Mouse (Mus musculus): ENCODE results near the gene Tpm4. TPM values are rescaled to one million over a fixed set of nuclear protein-coding genes. Genes with fewer than 3 reads are reported as not detected.
"Not testable (repeated sequence)": the region's sequence is repeated elsewhere in the genome, so short reads cannot be mapped to it uniquely, and the experiment has no call there.

Tpm4 gene
- polyA plus RNA-seq, 1 experiment from 2014 or later: 177 TPM

DNA sequence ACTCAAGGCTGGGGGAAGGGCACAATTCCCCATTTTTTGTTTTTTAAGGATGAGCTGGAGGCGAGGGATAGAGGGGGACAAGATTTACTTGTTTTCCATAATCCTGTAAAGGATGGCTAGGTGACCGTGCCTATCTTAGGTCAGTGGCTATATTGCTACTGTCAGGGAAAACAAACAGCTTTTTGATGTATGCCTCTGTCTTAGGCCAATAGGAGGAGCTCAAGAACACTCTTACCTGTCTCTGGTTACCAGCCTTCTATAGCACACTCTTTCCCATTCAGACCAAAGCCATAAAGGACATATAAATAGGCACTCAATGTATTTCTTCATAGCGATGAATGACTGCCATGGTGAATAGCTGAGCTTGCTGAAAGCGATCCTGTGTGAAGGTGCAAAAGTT is 16.2 kb upstream of the Tpm4 start:
- Histone ChIP-seq H3K36me3 (replicated peaks; ENCODE audit: control insufficient read depth, insufficient read depth) (no peaks in the 10 kb centered on the region), H3K27me3 (ENCODE audit: control insufficient read depth, insufficient read depth, low read length) (no peaks in the 10 kb centered on the region), H3K4me1 (replicated peaks; ENCODE audit: control insufficient read depth, insufficient read depth, low read length) (no peaks in the 10 kb centered on the region), H3K9ac (no peak overlapping the region), H3K9me3 (ENCODE audit: control insufficient read depth, low read length) (no peaks in the 10 kb centered on the region), H3K4me3 (replicated peaks; ENCODE audit: low read length) (no peak overlapping the region), H3K27ac (no peak overlapping the region), H3K4me2 (replicated peaks) (no peak overlapping the region)
- DNase-seq (ENCODE audit: low spot score) (no peak), ATAC-seq (ENCODE audit: low FRiP score) (no peak)
- 52% methylated on average over 4 of the region's 4 CpGs for WGBS

DNA sequence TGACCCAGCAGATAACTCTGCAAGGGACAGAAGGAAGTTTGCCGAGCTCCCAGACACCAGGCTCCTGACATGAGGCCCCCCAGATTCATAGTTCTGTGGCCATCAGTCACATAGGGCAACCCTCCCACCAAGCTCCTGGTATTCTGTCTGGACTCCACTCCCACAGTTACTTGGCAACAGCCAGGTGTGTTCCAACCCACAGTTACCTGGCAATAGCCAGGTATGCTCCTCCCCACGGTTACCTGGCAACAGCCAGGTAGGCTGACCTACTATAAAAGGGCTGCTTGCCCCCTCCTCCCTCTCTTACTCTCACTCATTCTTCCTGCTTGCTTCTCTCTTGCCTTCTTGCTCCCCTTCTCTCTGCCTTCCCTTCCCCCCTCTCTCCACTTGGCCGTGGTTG is 13.3 kb upstream of the Tpm4 start:
- not testable (repeated sequence) for H3K27ac ChIP-seq; H3K27me3 ChIP-seq (ENCODE audit: control insufficient read depth, insufficient read depth, low read length); H3K4me1 ChIP-seq (replicated peaks; ENCODE audit: control insufficient read depth, insufficient read depth, low read length); H3K9me3 ChIP-seq (ENCODE audit: control insufficient read depth, low read length); H3K4me3 ChIP-seq (replicated peaks; ENCODE audit: low read length); H3K4me2 ChIP-seq (replicated peaks); DNase-seq (ENCODE audit: low spot score); H3K9ac ChIP-seq; ATAC-seq (ENCODE audit: low FRiP score); H3K36me3 ChIP-seq (replicated peaks; ENCODE audit: control insufficient read depth, insufficient read depth)
- WGBS: 69% methylated on average over 3 of the region's 3 CpGs

DNA sequence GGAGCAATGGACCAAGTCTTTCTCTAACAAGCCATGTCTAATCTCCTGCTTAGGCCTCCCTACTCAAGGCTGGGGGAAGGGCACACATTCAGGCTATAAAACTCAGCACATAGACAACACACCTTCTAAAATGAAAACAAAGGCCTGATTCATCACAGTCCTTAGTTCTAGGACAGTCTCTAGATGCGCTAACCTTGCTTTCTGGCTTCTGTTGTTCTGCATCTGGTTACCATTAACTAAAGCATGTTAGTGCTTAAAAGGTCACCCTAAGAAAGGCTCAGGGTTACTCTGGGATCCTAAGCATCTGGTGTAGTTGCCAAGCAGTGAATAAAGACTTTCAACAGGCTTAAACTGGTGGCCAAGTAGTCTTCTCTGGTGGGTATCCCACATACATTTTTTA is 12.8 kb upstream of the Tpm4 start:
- H3K4me1 ChIP-seq (replicated peaks; ENCODE audit: control insufficient read depth, insufficient read depth, low read length): no peaks in the 10 kb centered on the region
- no peaks in the 10 kb centered on the region for H3K27me3 ChIP-seq (ENCODE audit: control insufficient read depth, insufficient read depth, low read length)
- H3K4me2 ChIP-seq (replicated peaks): no peak overlapping the region
- no peak overlapping the region for H3K9ac ChIP-seq
- H3K4me3 ChIP-seq (replicated peaks; ENCODE audit: low read length): no peak overlapping the region
- no peaks in the 10 kb centered on the region for H3K36me3 ChIP-seq (replicated peaks; ENCODE audit: control insufficient read depth, insufficient read depth)
- H3K27ac ChIP-seq: no peak overlapping the region
- DNase-seq (ENCODE audit: low spot score): no peak
- ATAC-seq (ENCODE audit: low FRiP score): no peak
- 77% methylated on average over 1 of the region's 1 CpGs for WGBS
- H3K9me3 ChIP-seq (ENCODE audit: control insufficient read depth, low read length): no peaks in the 10 kb centered on the region

DNA sequence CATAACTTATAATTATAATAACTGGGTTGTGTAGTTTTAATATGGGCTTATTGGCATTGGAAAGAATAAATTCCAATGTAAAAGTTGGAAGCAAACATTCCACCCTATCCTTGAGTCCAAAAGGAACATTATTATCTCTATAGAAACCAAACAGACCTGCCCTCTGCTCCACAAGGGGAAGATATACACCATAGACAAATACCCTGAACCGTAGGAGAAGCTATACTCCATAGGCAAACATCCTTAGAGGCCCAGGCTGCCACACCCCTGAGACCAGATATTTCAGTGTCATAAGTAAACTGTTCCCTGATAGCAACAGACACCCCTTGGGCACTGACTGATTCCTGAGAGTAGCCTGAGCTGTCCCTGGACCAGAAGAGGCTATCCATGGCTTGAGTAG is 6.9 kb upstream of the Tpm4 start:
- Histone ChIP-seq H3K27ac (no peak overlapping the region), H3K9ac (no peak overlapping the region), H3K9me3 (ENCODE audit: control insufficient read depth, low read length) (no peaks in the 10 kb centered on the region), H3K36me3 (replicated peaks; ENCODE audit: control insufficient read depth, insufficient read depth) (no peaks in the 10 kb centered on the region), H3K4me3 (replicated peaks; ENCODE audit: low read length) (no peak overlapping the region), H3K4me1 (replicated peaks; ENCODE audit: control insufficient read depth, insufficient read depth, low read length) (no peaks in the 10 kb centered on the region), H3K4me2 (replicated peaks) (no peak overlapping the region), H3K27me3 (ENCODE audit: control insufficient read depth, insufficient read depth, low read length) (no peaks in the 10 kb centered on the region)
- no peak for ATAC-seq (ENCODE audit: low FRiP score)
- WGBS: 82% methylated on average over 1 of the region's 1 CpGs
- DNase-seq (ENCODE audit: low spot score): no peak

DNA sequence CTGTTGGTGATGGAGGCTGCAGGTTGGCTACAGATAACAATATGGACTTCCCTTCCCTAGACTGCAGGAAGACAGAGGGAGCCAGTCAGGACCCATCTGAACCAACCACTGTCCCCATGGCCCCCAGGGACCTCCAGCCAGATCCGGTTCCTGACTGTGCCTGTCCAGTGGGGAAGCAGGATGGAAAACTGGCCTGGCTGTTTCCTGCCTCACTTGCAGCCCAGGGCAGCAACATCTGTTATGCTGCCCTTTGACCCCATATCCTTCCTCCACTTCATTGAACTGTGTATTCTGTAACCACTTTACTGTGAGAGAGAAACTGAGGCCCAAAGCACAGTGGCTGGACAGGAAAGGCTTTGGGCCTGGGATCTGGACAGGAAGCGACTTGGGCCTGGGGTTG is 3.5 kb upstream of the Tpm4 start:
- Histone ChIP-seq H3K36me3 (replicated peaks; ENCODE audit: control insufficient read depth, insufficient read depth) (no peaks in the 10 kb centered on the region), H3K9ac (no peak overlapping the region), H3K4me1 (replicated peaks; ENCODE audit: control insufficient read depth, insufficient read depth, low read length) (peaks cover 5% of the 10 kb centered on the region), H3K27me3 (ENCODE audit: control insufficient read depth, insufficient read depth, low read length) (no peaks in the 10 kb centered on the region), H3K9me3 (ENCODE audit: control insufficient read depth, low read length) (no peaks in the 10 kb centered on the region), H3K27ac (no peak overlapping the region), H3K4me3 (replicated peaks; ENCODE audit: low read length) (no peak overlapping the region), H3K4me2 (replicated peaks) (no peak overlapping the region)
- 71% methylated on average over 2 of the region's 2 CpGs for WGBS
- ATAC-seq (ENCODE audit: low FRiP score) (no peak), DNase-seq (ENCODE audit: low spot score) (no peak)

DNA sequence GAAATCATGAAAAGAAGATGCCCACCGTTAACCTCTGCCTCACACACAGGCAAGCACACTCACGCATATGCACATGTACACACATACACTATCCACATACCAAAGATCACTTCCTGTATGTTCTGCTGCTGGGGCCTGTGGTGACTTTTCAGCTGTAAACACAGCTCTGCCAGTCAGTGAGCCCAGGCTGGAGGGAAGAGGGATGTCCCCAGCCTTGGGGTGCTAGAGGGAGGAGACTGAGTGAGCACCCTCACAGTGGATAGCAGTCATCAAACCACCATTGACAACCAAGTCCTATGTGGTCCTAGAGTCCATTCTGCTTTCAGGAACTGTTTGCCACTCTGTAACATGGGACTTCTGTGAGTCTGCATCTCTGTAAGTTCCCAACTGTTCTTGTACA is 2.9 kb upstream of the Tpm4 start:
- no peak overlapping the region for H3K9ac ChIP-seq
- H3K27ac ChIP-seq: no peak overlapping the region
- no peaks in the 10 kb centered on the region for H3K9me3 ChIP-seq (ENCODE audit: control insufficient read depth, low read length)
- DNase-seq (ENCODE audit: low spot score) (no peak), ATAC-seq (ENCODE audit: low FRiP score) (no peak)
- H3K4me3 ChIP-seq (replicated peaks; ENCODE audit: low read length): no peak overlapping the region
- no peaks in the 10 kb centered on the region for H3K27me3 ChIP-seq (ENCODE audit: control insufficient read depth, insufficient read depth, low read length)
- H3K4me1 ChIP-seq (replicated peaks; ENCODE audit: control insufficient read depth, insufficient read depth, low read length): peaks cover 11% of the 10 kb centered on the region
- 89% methylated on average over 2 of the region's 2 CpGs for WGBS
- H3K4me2 ChIP-seq (replicated peaks): no peak overlapping the region
- H3K36me3 ChIP-seq (replicated peaks; ENCODE audit: control insufficient read depth, insufficient read depth): no peaks in the 10 kb centered on the region

DNA sequence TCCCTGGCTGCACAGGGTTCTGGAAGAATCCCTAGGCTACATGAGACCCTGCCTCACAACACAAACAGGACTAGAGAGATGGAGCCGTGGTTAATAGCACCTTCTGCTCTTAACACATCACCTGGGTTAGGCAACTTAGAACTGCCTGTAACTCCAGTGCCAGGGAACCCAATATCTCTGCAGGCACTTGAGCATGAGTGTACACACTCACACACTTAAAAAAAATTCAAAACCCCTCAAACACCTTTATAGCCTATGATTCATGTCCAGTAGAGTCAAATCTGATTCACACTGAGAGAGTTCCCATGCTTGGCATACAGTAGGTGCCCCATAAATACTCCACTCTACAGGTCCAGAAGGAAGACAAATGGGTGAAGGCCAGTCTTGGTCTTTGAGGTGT is 2.4 kb upstream of the Tpm4 start:
- ATAC-seq (ENCODE audit: low FRiP score) (no peak), DNase-seq (ENCODE audit: low spot score) (no peak)
- no peak overlapping the region for H3K4me3 ChIP-seq (replicated peaks; ENCODE audit: low read length)
- no peaks in the 10 kb centered on the region for H3K27me3 ChIP-seq (ENCODE audit: control insufficient read depth, insufficient read depth, low read length)
- H3K4me2 ChIP-seq (replicated peaks): no peak overlapping the region
- H3K9ac ChIP-seq: no peak overlapping the region
- peaks cover 16% of the 10 kb centered on the region for H3K4me1 ChIP-seq (replicated peaks; ENCODE audit: control insufficient read depth, insufficient read depth, low read length)
- no peaks in the 10 kb centered on the region for H3K9me3 ChIP-seq (ENCODE audit: control insufficient read depth, low read length)
- no peak overlapping the region for H3K27ac ChIP-seq
- no peaks in the 10 kb centered on the region for H3K36me3 ChIP-seq (replicated peaks; ENCODE audit: control insufficient read depth, insufficient read depth)
- WGBS: 90% methylated on average over 1 of the region's 1 CpGs

DNA sequence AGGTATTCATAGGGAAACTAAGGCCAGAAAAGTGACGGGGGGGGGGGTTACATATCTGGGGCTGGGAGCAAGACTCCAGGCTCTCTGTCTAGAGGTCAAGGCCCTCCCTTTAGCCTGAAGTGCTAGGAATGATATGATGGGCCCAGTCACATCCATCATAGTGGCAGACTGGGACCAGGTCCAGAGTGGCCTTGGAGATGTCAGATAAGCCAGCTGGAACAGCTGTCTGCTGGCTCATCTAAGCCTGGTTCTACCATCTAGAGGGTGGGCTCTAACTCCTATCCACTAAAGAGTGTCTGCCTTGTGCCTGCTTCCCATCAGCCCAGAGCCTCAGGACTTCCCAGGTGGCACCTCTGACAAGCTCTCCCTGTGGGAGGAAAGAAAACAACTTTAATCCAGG is 1.9 kb upstream of the Tpm4 start:
- WGBS: 64% methylated on average over 1 of the region's 1 CpGs
- no peak for ATAC-seq (ENCODE audit: low FRiP score)
- Histone ChIP-seq H3K4me2 (replicated peaks) (no peak overlapping the region), H3K27ac (no peak overlapping the region), H3K9me3 (ENCODE audit: control insufficient read depth, low read length) (no peaks in the 10 kb centered on the region), H3K4me3 (replicated peaks; ENCODE audit: low read length) (no peak overlapping the region), H3K4me1 (replicated peaks; ENCODE audit: control insufficient read depth, insufficient read depth, low read length) (peaks cover 19% of the 10 kb centered on the region), H3K36me3 (replicated peaks; ENCODE audit: control insufficient read depth, insufficient read depth) (no peaks in the 10 kb centered on the region), H3K27me3 (ENCODE audit: control insufficient read depth, insufficient read depth, low read length) (no peaks in the 10 kb centered on the region), H3K9ac (no peak overlapping the region)
- no peak for DNase-seq (ENCODE audit: low spot score)

DNA sequence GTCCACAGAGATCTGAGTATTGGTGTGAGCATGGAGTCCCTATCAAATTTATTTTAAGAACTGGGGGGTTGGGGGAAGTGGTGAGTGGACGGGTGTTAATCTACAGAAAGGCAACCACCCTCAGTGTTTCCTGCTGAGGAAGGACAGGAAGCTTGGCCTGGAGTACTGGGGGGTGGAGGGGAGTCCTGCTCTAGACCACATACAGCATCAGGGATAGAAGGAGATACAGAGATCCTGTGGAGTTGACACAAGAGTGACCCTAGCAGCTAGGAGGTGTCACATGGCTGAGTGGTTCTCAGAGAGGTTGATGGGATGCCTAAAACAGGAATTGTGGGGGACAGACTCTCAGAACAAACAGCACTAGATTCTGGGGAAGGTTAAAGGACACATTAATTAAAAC is 1.3 kb upstream of the Tpm4 start:
- Histone ChIP-seq H3K27ac (no peak overlapping the region), H3K36me3 (replicated peaks; ENCODE audit: control insufficient read depth, insufficient read depth) (peaks cover 5% of the 10 kb centered on the region), H3K4me1 (replicated peaks; ENCODE audit: control insufficient read depth, insufficient read depth, low read length) (peaks cover 19% of the 10 kb centered on the region), H3K4me3 (replicated peaks; ENCODE audit: low read length) (no peak overlapping the region), H3K4me2 (replicated peaks) (no peak overlapping the region), H3K27me3 (ENCODE audit: control insufficient read depth, insufficient read depth, low read length) (no peaks in the 10 kb centered on the region), H3K9me3 (ENCODE audit: control insufficient read depth, low read length) (no peaks in the 10 kb centered on the region), H3K9ac (no peak overlapping the region)
- DNase-seq (ENCODE audit: low spot score) (no peak), ATAC-seq (ENCODE audit: low FRiP score) (no peak)
- 60% methylated on average over 1 of the region's 1 CpGs for WGBS

DNA sequence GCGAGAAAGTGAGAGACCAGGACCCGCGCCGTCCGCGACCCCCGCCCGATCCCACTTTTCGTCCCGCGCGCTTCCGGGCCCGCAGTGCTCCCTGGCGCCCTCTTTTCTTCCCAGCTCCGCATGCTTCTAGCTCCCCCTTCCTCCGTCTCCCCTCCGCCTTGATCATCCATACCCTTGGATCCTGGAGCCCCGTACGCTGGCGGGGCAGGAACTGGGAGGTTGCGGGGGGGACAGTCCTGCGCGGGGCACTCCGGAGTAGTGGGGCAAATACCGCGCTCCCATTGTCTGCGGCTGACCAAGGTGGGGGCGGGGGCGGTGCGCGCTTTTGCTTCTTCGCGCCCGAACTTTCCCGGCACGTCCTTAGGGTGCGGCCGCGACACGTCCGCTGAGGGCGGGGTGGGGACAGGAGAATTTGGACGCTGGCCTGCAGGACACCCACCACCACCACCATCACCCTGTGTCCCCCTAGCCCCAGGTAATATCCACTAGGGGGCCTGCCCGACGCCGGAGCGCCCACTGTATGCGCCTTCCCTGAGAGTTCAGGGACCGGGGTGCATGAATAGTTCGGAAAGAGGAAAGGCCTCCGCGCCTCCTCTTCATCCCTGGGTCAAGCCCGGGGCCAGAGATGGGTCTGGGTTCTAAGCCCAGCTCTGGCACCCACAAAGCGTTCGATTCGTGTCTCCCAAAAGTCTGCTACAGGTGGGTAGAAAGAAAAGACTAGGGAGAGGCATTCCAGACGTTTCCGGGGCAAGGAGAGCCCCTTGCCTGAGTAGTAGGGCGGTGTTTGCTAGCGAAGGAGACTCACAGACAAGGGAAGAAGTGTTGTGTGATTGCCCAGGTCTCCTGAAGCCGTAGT is 899 bp downstream of the Tpm4 start:
- H3K9ac ChIP-seq: peak overlapping the region; percentile 88
- H3K9me3 ChIP-seq (ENCODE audit: control insufficient read depth, low read length): no peaks in the 10 kb centered on the region
- H3K27ac ChIP-seq: peak overlapping the region; percentile 90
- peak; percentile 76 for ATAC-seq (ENCODE audit: low FRiP score)
- H3K4me1 ChIP-seq (replicated peaks; ENCODE audit: control insufficient read depth, insufficient read depth, low read length): peaks cover 19% of the 10 kb centered on the region
- H3K27me3 ChIP-seq (ENCODE audit: control insufficient read depth, insufficient read depth, low read length): no peaks in the 10 kb centered on the region
- H3K36me3 ChIP-seq (replicated peaks; ENCODE audit: control insufficient read depth, insufficient read depth): peaks cover 26% of the 10 kb centered on the region
- H3K4me2 ChIP-seq (replicated peaks): peak overlapping the region; percentile 94
- whole genome bisulfite sequencing: under 1% methylated on average over 61 of the region's 62 CpGs
- H3K4me3 ChIP-seq (replicated peaks; ENCODE audit: low read length): peak overlapping the region; percentile 70
- DNase-seq (ENCODE audit: low spot score): peak; percentile 28

Measured in hindbrain, embryonic 14.5 days (tissue).